Mouse (Mus musculus): ENCODE data around the gene Prrt1. TPM values are rescaled to one million over a fixed set of nuclear protein-coding genes. Genes with fewer than 3 reads are reported as not detected.

Gene Prrt1
- total RNA-seq, 2 experiments from 2014 or later = 0.34 to 0.76 TPM

Other genes starting within 250 kb of the Prrt1 start
- 1 to 10 TPM in 1 of 2 experiments, under 1 TPM in 1; 0.88 to 1.1 TPM for gene BC051142, start 230.7 kb upstream of the Prrt1 start, total RNA-seq (2021)
- not detected for gene Btnl4, start 152.2 kb upstream of the Prrt1 start, total RNA-seq (2021)
- gene Btnl6, start 112.2 kb upstream of the Prrt1 start, total RNA-seq (2021) = not detected
- 10 to 100 TPM; 21.2 to 28.3 TPM for gene Notch4, start 65.3 kb upstream of the Prrt1 start, total RNA-seq (2021)
- 1 to 10 TPM; 4.6 to 5.3 TPM for gene Gpsm3, start 39.7 kb upstream of the Prrt1 start, total RNA-seq (2021)
- 10 to 100 TPM; 48.7 to 53.5 TPM for gene Pbx2, start 38.3 kb upstream of the Prrt1 start, total RNA-seq (2021)
- gene Ager, start 31.7 kb upstream of the Prrt1 start, total RNA-seq (2021) = 1 to 10 TPM; 2.0 to 3.0 TPM
- 10 to 100 TPM; 23.8 to 24.1 TPM for gene Rnf5, start 25.8 kb upstream of the Prrt1 start, total RNA-seq (2021)
- gene Agpat1, start 25.3 kb upstream of the Prrt1 start, total RNA-seq (2021) = 10 to 100 TPM; 42.0 to 42.9 TPM
- 10 to 100 TPM; 20.7 to 23.1 TPM for gene Egfl8, start 13.6 kb upstream of the Prrt1 start, total RNA-seq (2021)
- 10 to 100 TPM; 35.9 to 44.8 TPM for gene Ppt2, start 1.0 kb upstream of the Prrt1 start, total RNA-seq (2021)
- 1 to 10 TPM; 8.1 to 8.3 TPM for gene Fkbpl, start 15.2 kb downstream of the Prrt1 start, total RNA-seq (2021)
- gene Atf6b, start 17.6 kb downstream of the Prrt1 start, total RNA-seq (2021) = 10 to 100 TPM; 20.1 to 22.5 TPM
- 100 to 1,000 TPM; 197 to 232 TPM for gene Tnxb, start 41.0 kb downstream of the Prrt1 start, total RNA-seq (2021)
- 1 to 10 TPM; 3.2 to 3.6 TPM for gene C4b, start 114.3 kb downstream of the Prrt1 start, total RNA-seq (2021)
- under 1 TPM; 0.16 to 0.34 TPM for gene Cyp21a1, start 175.0 kb downstream of the Prrt1 start, total RNA-seq (2021)
- gene Stk19, start 207.4 kb downstream of the Prrt1 start, total RNA-seq (2021) = 10 to 100 TPM; 12.7 to 15.1 TPM
- gene Dxo, start 207.5 kb downstream of the Prrt1 start, total RNA-seq (2021) = 10 to 100 TPM; 20.4 to 22.6 TPM
- 10 to 100 TPM; 28.8 to 29.2 TPM for gene Skiv2l, start 220.7 kb downstream of the Prrt1 start, total RNA-seq (2021)
- 10 to 100 TPM; 25.8 to 28.0 TPM for gene Nelfe, start 220.9 kb downstream of the Prrt1 start, total RNA-seq (2021)
- gene Cfb, start 233.0 kb downstream of the Prrt1 start, total RNA-seq (2021) = 1 to 10 TPM; 4.4 to 6.8 TPM
- gene Zbtb12, start 249.9 kb downstream of the Prrt1 start, total RNA-seq (2021) = 10 to 100 TPM; 10.7 to 11.4 TPM